Mouse (Mus musculus): Measurements from ENCODE around the gene Ell. TPM values are rescaled to one million over a fixed set of nuclear protein-coding genes. Genes with fewer than 3 reads are reported as not detected.
"Not testable (repeated sequence)": the region's sequence is repeated elsewhere in the genome, so short reads cannot be mapped to it uniquely, and the experiment has no call there.

Gene Ell
- total RNA-seq, 2 experiments from 2014 or later = 20.5 to 24.4 TPM

DNA sequence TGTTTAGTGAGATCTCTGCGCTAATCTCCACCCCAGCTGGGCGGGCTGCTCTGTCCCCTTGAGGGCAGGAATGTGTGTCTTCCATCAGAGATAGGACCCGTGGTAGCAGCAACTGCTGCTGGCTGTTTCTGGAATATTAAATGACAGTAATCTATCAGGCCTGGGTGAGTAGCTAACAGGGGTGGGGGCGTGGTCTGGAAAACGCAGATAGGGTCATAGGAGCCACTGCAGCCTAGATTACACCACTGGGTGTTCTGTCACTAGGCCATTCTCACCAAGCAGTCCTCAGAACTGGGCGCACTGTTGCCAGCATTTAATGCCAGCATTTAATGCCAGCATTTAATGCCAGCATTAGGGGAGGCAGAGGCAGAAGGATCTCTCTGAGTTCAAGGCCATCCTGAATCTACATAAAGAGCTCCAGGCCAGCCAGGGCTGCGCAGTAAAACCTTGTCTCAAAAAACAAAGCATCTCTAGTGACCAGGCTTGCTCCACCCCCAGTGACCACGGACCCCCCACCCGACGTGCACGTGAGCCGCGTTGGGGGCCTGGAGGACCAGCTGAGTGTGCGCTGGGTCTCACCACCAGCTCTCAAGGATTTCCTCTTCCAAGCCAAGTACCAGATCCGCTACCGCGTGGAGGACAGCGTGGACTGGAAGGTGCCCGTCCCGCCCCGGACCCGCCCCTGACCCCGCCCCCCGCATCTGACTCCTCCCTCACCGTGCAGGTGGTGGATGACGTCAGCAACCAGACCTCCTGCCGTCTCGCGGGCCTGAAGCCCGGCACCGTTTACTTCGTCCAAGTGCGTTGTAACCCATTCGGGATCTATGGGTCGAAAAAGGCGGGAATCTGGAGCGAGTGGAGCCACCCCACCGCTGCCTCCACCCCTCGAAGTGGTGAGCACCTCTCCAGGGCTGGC is 38.6 kb upstream of the Ell start:
- Histone ChIP-seq H3K27ac (no peak overlapping the region), H3K4me3 (no peak overlapping the region)
- DNase-seq (ENCODE audit: low spot score in 2 of 2) = no peak
- TF ChIP-seq CTCF (conservative IDR thresholded peaks at IDR 0.05) = no peak

DNA sequence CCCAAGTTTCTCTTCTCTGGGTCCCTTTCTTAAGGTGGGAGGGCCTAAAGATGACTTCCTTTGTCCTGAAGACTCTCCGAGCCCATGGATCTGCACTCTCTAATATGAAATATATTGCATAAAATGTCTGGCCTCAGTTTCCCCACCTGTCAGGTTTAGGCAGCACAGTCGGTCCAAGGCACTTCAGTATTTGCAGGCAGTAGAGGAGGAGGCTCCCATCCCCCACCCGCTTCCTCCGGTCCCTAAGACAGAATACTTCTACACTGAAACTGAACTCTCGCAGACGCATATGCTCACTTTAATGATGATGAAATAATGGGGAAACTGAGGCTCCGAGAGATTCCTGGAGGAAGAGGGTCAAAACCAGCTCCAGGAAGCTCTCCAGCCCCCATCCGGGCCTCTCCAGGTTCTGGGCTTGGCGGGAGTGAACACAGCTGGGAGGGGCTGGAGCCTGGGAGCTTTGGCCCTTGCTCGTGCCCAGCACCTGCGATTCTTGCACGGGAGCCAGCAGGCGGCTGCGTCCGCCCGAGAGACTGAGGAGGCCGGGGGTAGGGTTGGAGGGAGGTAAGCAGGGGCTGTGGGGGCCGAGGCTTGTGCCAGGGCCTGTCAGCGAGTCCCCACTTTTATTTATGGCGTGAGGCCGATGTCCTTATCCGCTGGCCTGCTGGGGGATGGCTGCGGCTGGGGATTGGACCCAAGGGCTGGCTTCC is 37.3 kb upstream of the Ell start:
- no peak overlapping the region for H3K4me3 ChIP-seq
- H3K27ac ChIP-seq = peak overlapping the region; percentile 51; the same call in 1 of the 2 replicates
- no peak for TF ChIP-seq CTCF (conservative IDR thresholded peaks at IDR 0.05)
- no peak for DNase-seq (ENCODE audit: low spot score in 2 of 2)

DNA sequence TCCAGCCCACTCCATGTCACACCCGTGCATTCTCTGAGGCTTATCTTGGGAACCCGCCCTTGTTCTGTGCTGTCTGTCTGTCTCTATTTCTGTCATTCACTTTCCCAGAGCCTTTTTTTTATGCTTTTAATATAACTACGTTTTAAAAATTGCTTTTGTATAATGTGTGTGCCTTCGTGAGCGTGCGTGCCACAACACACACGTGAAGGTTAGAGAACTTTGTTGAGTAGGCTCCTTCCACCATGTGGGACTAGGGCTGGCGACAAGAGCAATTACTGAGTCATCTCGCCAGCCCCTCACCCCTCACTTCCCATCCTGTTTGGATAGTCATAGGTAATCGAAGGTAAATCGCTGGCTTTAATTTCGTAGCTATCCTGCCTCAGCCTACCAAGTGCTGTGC is 36.7 kb upstream of the Ell start:
- H3K27ac ChIP-seq = peak overlapping the region; percentile 51; the same call in 1 of the 2 replicates
- no peak for DNase-seq (ENCODE audit: low spot score in 2 of 2)
- H3K4me3 ChIP-seq = no peak overlapping the region
- no peak for TF ChIP-seq CTCF (conservative IDR thresholded peaks at IDR 0.05)

DNA sequence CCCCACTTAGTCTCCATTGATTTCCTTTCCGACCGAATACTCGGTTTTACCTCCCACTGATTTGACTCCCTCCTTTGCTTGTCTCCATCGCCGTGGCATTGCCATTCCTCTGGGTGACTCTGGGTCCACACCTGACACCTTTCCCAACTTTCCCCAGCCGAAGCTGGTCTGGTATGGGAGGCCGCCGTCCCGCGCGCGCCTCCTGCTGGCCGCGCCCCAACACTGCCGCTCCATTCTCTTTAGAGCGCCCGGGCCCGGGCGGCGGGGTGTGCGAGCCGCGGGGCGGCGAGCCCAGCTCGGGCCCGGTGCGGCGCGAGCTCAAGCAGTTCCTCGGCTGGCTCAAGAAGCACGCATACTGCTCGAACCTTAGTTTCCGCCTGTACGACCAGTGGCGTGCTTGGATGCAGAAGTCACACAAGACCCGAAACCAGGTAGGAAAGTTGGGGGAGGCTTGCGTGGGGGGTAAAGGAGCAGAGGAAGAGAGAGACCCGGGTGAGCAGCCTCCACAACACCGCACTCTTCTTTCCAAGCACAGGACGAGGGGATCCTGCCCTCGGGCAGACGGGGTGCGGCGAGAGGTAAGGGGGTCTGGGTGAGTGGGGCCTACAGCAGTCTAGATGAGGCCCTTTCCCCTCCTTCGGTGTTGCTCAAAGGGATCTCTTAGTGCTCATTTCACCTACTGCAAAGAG is 36.1 kb upstream of the Ell start:
- DNase-seq (ENCODE audit: low spot score in 2 of 2) = peak in 1 of 2 experiments; percentile 70
- Histone ChIP-seq H3K4me3 (no peak overlapping the region), H3K27ac (peak overlapping the region; percentile 99)
- TF ChIP-seq CTCF (conservative IDR thresholded peaks at IDR 0.05) = peak; percentile 84

DNA sequence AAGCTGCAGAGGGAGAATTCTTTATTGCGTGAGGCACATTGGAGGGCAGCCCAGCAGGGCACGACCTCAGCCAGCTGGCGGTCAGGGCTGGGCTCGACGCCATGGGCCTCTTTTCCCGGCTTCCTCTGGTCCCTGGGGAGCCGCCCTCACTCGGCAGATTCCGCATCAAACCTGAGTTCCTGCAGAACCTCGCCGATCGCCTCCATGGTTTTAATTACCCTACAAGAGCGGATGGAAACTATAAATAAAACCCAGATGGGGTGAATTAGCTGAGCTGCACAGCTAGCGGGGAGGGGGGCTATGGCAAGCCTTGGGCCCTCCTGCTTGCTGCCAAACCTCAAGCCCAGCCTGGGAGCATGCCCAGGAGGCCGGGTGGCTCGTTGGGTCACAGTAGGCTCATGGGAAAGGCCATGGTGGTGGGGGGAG is 35.0 kb upstream of the Ell start:
- peak in 1 of 2 experiments; percentile 54 for DNase-seq (ENCODE audit: low spot score in 2 of 2)
- Histone ChIP-seq H3K4me3 (peak overlapping the region; percentile 2; the same call in 1 of the 2 replicates), H3K27ac (peak overlapping the region; percentile 99)
- no peak for TF ChIP-seq CTCF (conservative IDR thresholded peaks at IDR 0.05)

DNA sequence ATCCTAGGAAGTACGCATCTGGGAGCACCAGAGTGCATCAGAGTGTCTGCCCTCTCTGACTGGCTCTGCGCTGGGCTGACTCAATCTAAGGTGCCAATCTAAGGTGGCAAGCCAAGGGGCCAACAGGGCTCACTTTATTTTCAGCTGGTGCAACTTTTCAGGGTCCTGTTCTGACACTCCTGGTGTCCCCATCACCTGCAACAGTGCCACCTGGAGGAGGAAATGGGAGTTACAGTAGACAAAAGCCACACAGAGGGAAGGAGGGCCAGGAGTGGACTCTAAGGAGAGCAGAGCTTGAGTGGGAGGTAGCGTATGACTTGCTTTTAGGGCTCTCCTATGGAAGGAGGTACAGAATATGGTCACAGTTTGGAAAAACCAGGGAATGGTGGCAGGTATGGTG is 34.4 kb upstream of the Ell start:
- peak; percentile 78 to 89 for DNase-seq (ENCODE audit: low spot score in 2 of 2)
- Histone ChIP-seq H3K27ac (peak overlapping the region; percentile 99), H3K4me3 (peak overlapping the region; percentile 68; the same call in 1 of the 2 replicates)
- TF ChIP-seq CTCF (conservative IDR thresholded peaks at IDR 0.05) = peak; percentile 95

DNA sequence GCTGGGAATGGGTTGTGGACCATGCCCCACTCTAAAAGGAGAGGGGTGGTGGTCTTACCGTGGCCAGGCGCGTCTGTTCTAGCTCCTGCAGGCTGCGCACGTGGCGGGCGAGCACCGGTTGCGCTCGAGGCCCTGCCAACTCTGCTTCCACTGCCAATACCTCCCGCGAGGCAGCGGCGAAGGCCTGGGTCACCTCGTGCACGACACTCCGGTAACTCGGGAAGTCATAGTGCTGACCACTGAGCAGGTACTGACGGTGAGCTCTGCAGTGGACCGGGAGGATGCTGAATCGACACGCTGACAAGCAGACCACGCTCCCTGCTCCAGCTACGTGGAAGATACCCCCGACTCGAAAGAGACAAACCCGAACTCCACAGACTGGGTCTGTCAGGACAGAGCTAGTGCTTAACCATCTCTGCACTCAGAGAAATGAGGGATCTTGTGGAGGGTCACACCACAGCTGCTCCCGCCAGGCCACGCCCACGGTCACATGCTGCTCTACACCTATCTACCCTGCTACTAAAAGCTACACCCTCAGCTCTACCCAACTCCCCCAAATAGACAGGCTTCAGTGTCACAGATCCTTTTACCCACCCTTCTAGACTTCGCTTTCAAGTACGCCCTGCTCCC is 33.4 kb upstream of the Ell start:
- no peak for TF ChIP-seq CTCF (conservative IDR thresholded peaks at IDR 0.05)
- peak in 1 of 2 experiments; percentile 25 for DNase-seq (ENCODE audit: low spot score in 2 of 2)
- H3K27ac ChIP-seq = peak overlapping the region; percentile 99
- H3K4me3 ChIP-seq = peak overlapping the region; percentile 68

DNA sequence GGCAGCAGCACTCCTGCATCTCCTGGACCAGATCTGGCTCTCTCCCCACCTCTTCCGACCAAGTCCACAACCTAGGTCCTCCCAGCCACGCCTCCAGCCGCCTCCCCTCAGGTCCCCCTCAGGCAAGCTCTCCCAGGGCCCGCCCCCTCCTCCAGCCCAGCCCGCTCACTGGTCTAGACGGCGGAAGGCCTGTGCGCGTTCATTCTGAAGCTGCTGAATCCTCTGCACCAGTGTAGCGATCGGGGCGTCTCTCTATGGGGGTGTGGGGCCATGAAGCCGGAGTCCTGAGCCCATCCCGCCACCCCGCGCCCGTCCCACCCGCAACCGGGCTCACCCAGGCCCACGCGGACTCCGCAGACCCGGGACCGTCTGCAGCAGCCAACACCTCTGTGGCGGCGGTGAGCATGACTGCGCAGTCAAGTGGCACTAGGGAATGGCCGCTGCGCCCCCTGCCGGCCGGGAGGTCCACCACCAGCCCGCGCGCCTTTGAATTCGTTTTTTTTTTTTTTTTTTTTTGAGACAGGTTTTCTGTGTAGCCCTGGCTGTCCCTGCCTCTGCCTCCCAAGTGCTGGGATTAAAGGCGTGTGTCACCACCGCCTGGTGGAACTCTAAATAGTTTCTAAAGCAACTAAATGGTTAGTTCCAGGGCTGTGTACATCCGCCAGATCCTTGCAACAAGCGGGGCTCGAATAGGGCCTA is 32.8 kb upstream of the Ell start, which contains the start of gene Rex1bd:
TSS of gene Rex1bd (minus strand) at position 425 of the 699 bp plus-strand sequence.
- peak within 1 kb of the TSS; percentile 68 for H3K4me3 ChIP-seq
- peak; percentile 92 to 94 for DNase-seq (ENCODE audit: low spot score in 2 of 2)
- H3K27ac ChIP-seq = peak within 1 kb of the TSS; percentile 99
- peak; percentile 88 for TF ChIP-seq CTCF (conservative IDR thresholded peaks at IDR 0.05)

DNA sequence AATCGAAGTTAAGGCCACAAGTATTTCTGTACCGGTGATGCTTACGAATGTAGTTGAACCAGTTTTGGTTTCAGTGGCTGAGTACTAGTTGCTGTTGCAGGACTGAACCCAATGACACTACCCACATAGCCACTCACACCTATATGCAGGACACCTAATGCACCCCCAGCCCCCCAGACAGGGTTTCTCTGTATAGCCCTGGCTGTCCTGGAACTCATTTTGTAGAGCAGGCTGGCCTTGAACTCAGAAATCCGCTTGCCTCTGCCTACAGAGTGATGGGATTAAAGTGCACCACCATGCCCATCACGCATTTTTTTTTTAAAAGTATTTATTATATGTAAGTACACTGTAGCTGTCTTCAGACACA is 32.2 kb upstream of the Ell start:
- DNase-seq (ENCODE audit: low spot score in 2 of 2) = no peak
- no peak overlapping the region; the same call in 1 of the 2 replicates for H3K4me3 ChIP-seq
- no peak for TF ChIP-seq CTCF (conservative IDR thresholded peaks at IDR 0.05)
- peak overlapping the region; percentile 99; the same call in 1 of the 2 replicates for H3K27ac ChIP-seq

DNA sequence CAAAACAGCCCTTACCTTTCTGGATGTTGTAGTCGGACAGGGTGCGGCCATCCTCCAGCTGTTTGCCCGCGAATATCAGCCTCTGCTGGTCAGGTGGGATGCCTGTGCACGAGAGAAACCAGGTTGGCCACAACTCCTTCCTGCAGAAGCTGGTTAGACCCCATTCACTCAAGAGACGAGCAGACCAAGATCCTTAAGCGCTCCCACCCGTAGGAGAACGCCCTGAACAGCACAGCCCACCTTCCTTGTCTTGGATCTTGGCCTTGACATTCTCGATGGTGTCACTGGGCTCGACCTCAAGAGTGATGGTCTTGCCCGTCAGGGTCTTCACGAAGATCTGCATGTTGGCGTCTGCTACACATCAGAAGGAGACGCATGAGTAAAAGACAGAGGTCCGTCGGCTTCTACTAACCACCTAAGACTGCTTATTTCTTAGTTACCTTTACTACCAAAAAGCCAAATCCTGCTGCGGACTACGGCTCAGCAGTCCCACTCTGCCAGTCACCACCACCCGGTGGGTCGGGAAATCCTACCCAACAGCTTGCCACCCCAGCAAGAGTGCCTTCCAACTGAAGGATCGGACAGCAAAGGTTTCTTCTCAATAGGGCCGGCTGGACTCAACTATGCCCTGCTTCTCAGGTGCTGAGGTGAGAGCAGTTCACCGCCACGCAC is 29.8 kb upstream of the Ell start:
- DNase-seq (ENCODE audit: low spot score in 2 of 2) = no peak
- TF ChIP-seq CTCF (conservative IDR thresholded peaks at IDR 0.05) = no peak
- Histone ChIP-seq H3K4me3 (peak overlapping the region; percentile 84), H3K27ac (peak overlapping the region; percentile 93)

DNA sequence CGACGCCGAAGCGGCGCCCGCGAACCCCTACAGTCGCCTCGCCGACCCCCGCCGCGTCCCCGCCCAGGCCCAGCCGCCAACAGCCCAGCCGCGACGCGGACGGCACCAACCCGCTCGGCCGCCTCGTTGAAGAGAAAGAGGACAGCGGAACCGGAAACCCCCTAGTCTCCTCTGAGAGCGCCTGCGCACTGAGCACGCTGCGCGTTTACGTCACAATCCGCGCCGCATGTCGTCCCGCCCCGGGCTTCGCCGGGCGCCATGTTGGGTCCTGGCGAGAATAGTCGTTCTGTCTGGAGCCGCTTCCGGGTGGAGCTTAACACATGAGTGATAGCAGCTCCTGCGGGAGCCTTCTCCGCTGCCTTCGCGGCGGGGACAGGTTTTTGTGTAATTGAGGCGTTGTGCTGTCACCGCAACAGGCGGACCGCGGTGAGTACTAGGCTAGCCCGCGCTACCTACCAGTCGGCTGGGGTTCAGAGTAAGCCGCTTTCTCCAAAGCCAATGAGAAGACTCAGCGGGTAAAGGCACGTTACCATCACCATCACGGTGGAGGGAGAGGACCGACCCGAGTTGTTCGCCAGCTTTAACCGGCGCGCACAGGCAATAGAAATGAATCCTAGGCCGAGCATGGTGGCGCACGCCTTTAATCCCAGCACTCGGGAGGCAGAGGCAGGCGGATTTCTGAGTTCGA is 28.9 kb upstream of the Ell start, which contains the start of gene Uba52:
TSS of gene Uba52 (minus strand) at position 574 of the 688 bp plus-strand sequence.
- TF ChIP-seq CTCF (conservative IDR thresholded peaks at IDR 0.05) = no peak
- peak; percentile 97 to 98 for DNase-seq (ENCODE audit: low spot score in 2 of 2)

DNA sequence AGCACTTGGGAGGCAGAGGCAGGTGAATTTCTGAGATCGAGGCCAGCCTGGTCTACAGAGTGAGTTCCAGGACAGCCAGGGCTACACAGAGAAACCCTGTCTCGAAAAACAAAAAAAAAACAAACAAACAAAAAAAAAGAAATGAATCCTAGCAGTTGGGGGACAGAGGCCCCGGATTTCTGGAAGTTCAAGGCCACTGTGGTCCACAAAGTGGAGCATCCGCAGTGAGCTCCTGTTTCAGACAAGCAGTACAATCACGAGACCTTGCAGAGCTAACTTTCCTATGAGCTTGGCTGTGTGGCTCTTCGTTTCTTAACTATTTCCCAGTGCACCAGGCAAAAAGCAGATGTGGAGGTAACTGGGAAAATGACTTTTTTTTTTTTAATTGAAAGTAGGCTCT is 28.1 kb upstream of the Ell start:
- H3K27ac ChIP-seq = peak overlapping the region; percentile 93
- not testable (repeated sequence) for DNase-seq (ENCODE audit: low spot score in 2 of 2)
- H3K4me3 ChIP-seq = peak overlapping the region; percentile 84

More for the DNA sequence above, 28.9 kb upstream of the Ell start, which contains the start of gene Uba52:
- Histone ChIP-seq H3K4me3 (peak within 1 kb of the TSS; percentile 84), H3K27ac (peak within 1 kb of the TSS; percentile 93)

Data from layer of hippocampus, adult 2 months (tissue).